Mouse (Mus musculus) gastrocnemius, postnatal 36 days (tissue): ENCODE measurements around the gene Calhm2. TPM values are rescaled to one million over a fixed set of nuclear protein-coding genes. Genes with fewer than 3 reads are reported as not detected.

Source experiments
- DNase-seq, 2 experiments: peaks; one replicate each; pipeline ENCODE4 v3.0.0; 2022
- intact Hi-C: fragments of 180-260 bp; cut with DNase I; formaldehyde crosslinking; loops from one replicate; pipeline ENCODE4 v1.15.1; 2025
- total RNA-seq, 2 experiments: library from RNA; stranded (reverse); gene quantifications; 2 replicates each; pipeline ENCODE4 v1.2.3; 2021

The Calhm2 gene
- total RNA-seq, 2 experiments from 2014 or later, result 1.4 to 2.4 TPM

- intact Hi-C loops, result no loop called here
Observed at GRCm38 (mm10) chr19:47089718-47090525, 48.2 kb downstream of the Calhm2 start.

GRCm38 (mm10) chr19:47088226-47088625 is 49.9 kb downstream of the Calhm2 start:
- intact Hi-C loops, result no loop called here
- DNase-seq, result no peak

More at GRCm38 (mm10) chr19:47089718-47090525, 48.2 kb downstream of the Calhm2 start:
- no peak for DNase-seq

- intact Hi-C loops, result no loop called here
- DNase-seq, result peak; percentile 75 to 80
Observed at GRCm38 (mm10) chr19:47067924-47068611, 70.0 kb downstream of the Calhm2 start.

GRCm38 (mm10) chr19:47067096-47067882 is 70.8 kb downstream of the Calhm2 start, which contains the start of gene Taf5:
TSS of gene Taf5 (plus strand) at chr19:47067746.
- intact Hi-C loops, result no loop called here
- peak; percentile 91 to 96 for DNase-seq

- intact Hi-C loops, result no loop called here
Observed at GRCm38 (mm10) chr19:47065860-47066259, 72.2 kb downstream of the Calhm2 start.

GRCm38 (mm10) chr19:47057684-47058083 is 80.4 kb downstream of the Calhm2 start:
- intact Hi-C loops, result no loop called here
- no peak for DNase-seq

More at GRCm38 (mm10) chr19:47065860-47066259, 72.2 kb downstream of the Calhm2 start:
- no peak for DNase-seq

Other genes starting within 250 kb of the Calhm2 start
- gene Ina, start 123.6 kb downstream of the Calhm2 start, total RNA-seq, result not detected
- gene Nt5c2, start 123.1 kb downstream of the Calhm2 start, total RNA-seq, result 10 to 100 TPM in 1 of 2 experiments, 1 to 10 TPM in 1; 6.3 to 10.2 TPM
- 1 to 10 TPM; 3.4 to 4.1 TPM for gene Pcgf6, start 87.4 kb downstream of the Calhm2 start, total RNA-seq
- 1 to 10 TPM; 2.1 to 2.8 TPM for gene Taf5, start 70.5 kb downstream of the Calhm2 start, total RNA-seq
- 1,000 to 10,000 TPM; 1,041 to 1,197 TPM for gene Usmg5, start 47.6 kb downstream of the Calhm2 start, total RNA-seq
- gene Pdcd11, start 47.5 kb downstream of the Calhm2 start, total RNA-seq, result 1 to 10 TPM; 6.4 to 8.0 TPM
- gene Calhm1, start 6.0 kb upstream of the Calhm2 start, total RNA-seq, result not detected
- gene Calhm3, start 19.5 kb upstream of the Calhm2 start, total RNA-seq, result not detected
- 100 to 1,000 TPM; 116 to 129 TPM for gene Neurl1a, start 40.5 kb upstream of the Calhm2 start, total RNA-seq